Mouse (Mus musculus): ENCODE results near the gene Akt1. TPM values are rescaled to one million over a fixed set of nuclear protein-coding genes. Genes with fewer than 3 reads are reported as not detected.
A peak's percentile ranks its signal among the peaks of the same experiment; 100 is the strongest.

The Akt1 gene
- total and polyA plus RNA-seq, 3 experiments: 66.6 to 144 (median 74.4) TPM

- Histone ChIP-seq H3K9me3 (replicated peaks; ENCODE audit: low read length) (no peaks in the 10 kb centered on the region), H3K36me3 (replicated peaks in 1 of 2; ENCODE audit: control insufficient read depth in 1 of 2, insufficient read depth in 1 of 2, low read length in 1 of 2) (peaks cover 36 to 44% of the 10 kb centered on the region in 2 experiments), H3K4me2 (ENCODE audit: insufficient read depth, low read depth, poor library complexity, severe bottlenecking) (peak overlapping the region; percentile 47), H3K4me3 (replicated peaks in 1 of 3; ENCODE audit: low read depth in 2 of 3, low read length in 2 of 3, poor library complexity in 1 of 3) (peak overlapping the region; percentile 76 to 99 (median 91)), H3K27me3 (replicated peaks) (peaks cover 21% of the 10 kb centered on the region), H3K79me2 (replicated peaks; ENCODE audit: control insufficient read depth, extremely low read depth, insufficient read depth, poor library complexity, severe bottlenecking) (peaks cover 28% of the 10 kb centered on the region), H3K9ac (ENCODE audit: insufficient read depth, low read depth) (peak overlapping the region; percentile 91), H3K27ac (ENCODE audit: insufficient read depth, low read depth) (peak overlapping the region; percentile 76), H3K4me1 (ENCODE audit: control insufficient read depth in 1 of 2, insufficient read depth in 2 of 2) (peaks cover 17 to 64% of the 10 kb centered on the region in 2 experiments)
- DNase-seq (ENCODE audit: extremely low read depth): peak; percentile 70
- in situ Hi-C loops (cut with MboI; ENCODE audit: low pct_ligation_motif_present, low pct_unique_long_range_greater_than_20kb, low sequenced_read_pairs): no loop called here
- TF ChIP-seq ZMIZ1 (IDR thresholded peaks at IDR 0.05; ENCODE audit: low read depth, low read length) (no peak), ZKSCAN1 (IDR thresholded peaks at IDR 0.05; ENCODE audit: borderline replicate concordance, low read depth, low read length) (no peak), JUN (IDR thresholded peaks at IDR 0.05; ENCODE audit: insufficient read depth, low read depth, low read length) (no peak), BHLHE40 (IDR thresholded peaks at IDR 0.05; ENCODE audit: low read depth, low read length) (peak; percentile 74), MXI1 (IDR thresholded peaks at IDR 0.05; ENCODE audit: low read depth, low read length) (peak; percentile 86), IRF4 (IDR thresholded peaks at IDR 0.05; ENCODE audit: low read depth, low read length) (0 out of 2 replicates have a peak, but pooled peaks have one; percentile 7), NRF1 (IDR thresholded peaks at IDR 0.05; ENCODE audit: low read depth, low read length) (no peak), USF2 (conservative IDR thresholded peaks at IDR 0.05; ENCODE audit: low read depth, low read length) (no peak), SIN3A (IDR thresholded peaks at IDR 0.05; ENCODE audit: low read length) (peak; percentile 98), ETS1 (conservative IDR thresholded peaks at IDR 0.05; ENCODE audit: low read depth, low read length) (peak; percentile 46; the same call in 1 of the 2 replicates), MEF2A (IDR thresholded peaks at IDR 0.05; ENCODE audit: borderline replicate concordance, low read depth, low read length) (0 out of 2 replicates have a peak, but pooled peaks have one; percentile 24), POLR2A (IDR thresholded peaks at IDR 0.05; ENCODE audit: low read depth, low read length) (no peak), USF1 (IDR thresholded peaks at IDR 0.05; ENCODE audit: low read depth, low read length) (no peak), CHD2 (IDR thresholded peaks at IDR 0.05; ENCODE audit: low read length) (peak; percentile 31; the same call in 1 of the 2 replicates), ZC3H11A (IDR thresholded peaks at IDR 0.05; ENCODE audit: low read depth, low read length) (no peak), MAFK (IDR thresholded peaks at IDR 0.05; ENCODE audit: insufficient replicate concordance, low read length) (no peak), POLR2AphosphoS2 (IDR thresholded peaks at IDR 0.05; ENCODE audit: low read depth, low read length) (no peak)
- dilution Hi-C loops (cut with MboI; ENCODE audit: extremely low pct_ligation_motif_present, extremely low pct_unique_long_range_greater_than_20kb, low sequenced_read_pairs): no loop called here
Measured at GRCm38 (mm10) chr12:112672744-112673575, 1.7 kb downstream of the Akt1 start.

- dilution Hi-C loops (cut with MboI; ENCODE audit: extremely low pct_ligation_motif_present, extremely low pct_unique_long_range_greater_than_20kb, low sequenced_read_pairs) (no loop called here), in situ Hi-C loops (cut with MboI; ENCODE audit: low pct_ligation_motif_present, low pct_unique_long_range_greater_than_20kb, low sequenced_read_pairs) (no loop called here)
- TF ChIP-seq PAX5 (IDR thresholded peaks at IDR 0.05; ENCODE audit: low read length) (no peak), BHLHE40 (IDR thresholded peaks at IDR 0.05; ENCODE audit: low read depth, low read length) (no peak), ELF1 (IDR thresholded peaks at IDR 0.05; ENCODE audit: low read depth, low read length) (no peak)
- peaks cover 17 to 68% of the 10 kb centered on the region in 2 experiments for H3K4me1 ChIP-seq (ENCODE audit: control insufficient read depth in 1 of 2, insufficient read depth in 2 of 2)
- no peak overlapping the region for H3K4me3 ChIP-seq (replicated peaks in 1 of 3; ENCODE audit: low read depth in 2 of 3, low read length in 2 of 3, poor library complexity in 1 of 3)
- H3K27ac ChIP-seq (ENCODE audit: insufficient read depth, low read depth): no peak overlapping the region
- no peaks in the 10 kb centered on the region for H3K9me3 ChIP-seq (replicated peaks; ENCODE audit: low read length)
- no peak for DNase-seq (ENCODE audit: extremely low read depth)
- peaks cover 10% of the 10 kb centered on the region for H3K27me3 ChIP-seq (replicated peaks)
- H3K36me3 ChIP-seq (replicated peaks in 1 of 2; ENCODE audit: control insufficient read depth in 1 of 2, insufficient read depth in 1 of 2, low read length in 1 of 2): peaks cover 45 to 55% of the 10 kb centered on the region in 2 experiments
- no peak overlapping the region for H3K9ac ChIP-seq (ENCODE audit: insufficient read depth, low read depth)
- H3K4me2 ChIP-seq (ENCODE audit: insufficient read depth, low read depth, poor library complexity, severe bottlenecking): no peak overlapping the region
- H3K79me2 ChIP-seq (replicated peaks; ENCODE audit: control insufficient read depth, extremely low read depth, insufficient read depth, poor library complexity, severe bottlenecking): peaks cover 28% of the 10 kb centered on the region
Measured at GRCm38 (mm10) chr12:112671891-112672290, 2.8 kb downstream of the Akt1 start.

Data from CH12.LX (cell line).